Mouse (Mus musculus): ENCODE results near the gene Rfx4. TPM values are rescaled to one million over a fixed set of nuclear protein-coding genes. Genes with fewer than 3 reads are reported as not detected.
A peak's percentile ranks its signal among the peaks of the same experiment; 100 is the strongest.

Gene Rfx4
- total and polyA plus RNA-seq, 2 experiments from 2014 or later, result 10.2 to 15.0 TPM

DNA sequence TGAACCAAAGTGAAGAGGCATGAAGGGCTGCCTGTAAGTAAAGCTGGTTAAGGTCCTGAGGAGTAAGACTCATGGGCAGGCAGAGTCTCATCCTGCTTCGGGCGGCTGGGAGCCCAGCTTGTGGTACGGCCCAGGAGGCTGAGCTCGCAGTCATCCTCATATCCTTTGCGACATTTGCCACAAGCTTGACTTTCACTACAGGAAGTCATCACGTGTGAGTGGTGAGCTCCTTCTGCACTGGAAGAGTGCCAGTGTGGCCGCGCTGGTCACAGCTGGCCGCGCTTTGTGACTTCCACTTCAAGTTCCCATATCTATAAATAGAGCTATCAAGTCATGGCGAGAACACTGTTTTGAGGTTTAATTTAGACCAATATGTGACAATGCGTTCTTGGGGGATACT is 18.7 kb downstream of the Rfx4 start:
- DNase-seq (ENCODE audit: low spot score), result peak; percentile 64
- no peak overlapping the region for H3K9ac ChIP-seq (replicated peaks; ENCODE audit: low read length, poor library complexity, severe bottlenecking)
- H3K4me1 ChIP-seq (ENCODE audit: insufficient read depth, low read length), result no peaks in the 10 kb centered on the region
- no peak overlapping the region for H3K27ac ChIP-seq (ENCODE audit: low read depth, low read length)
- no peak overlapping the region for H3K4me2 ChIP-seq (ENCODE audit: low read depth, low read length, poor library complexity, severe bottlenecking)
- H3K36me3 ChIP-seq (ENCODE audit: insufficient read depth, low read length), result no peaks in the 10 kb centered on the region
- no peak overlapping the region for H3K4me3 ChIP-seq (ENCODE audit: low read depth, low read length)
- TF ChIP-seq CTCF (IDR thresholded peaks at IDR 0.05), result no peak
- ATAC-seq (ENCODE audit: low FRiP score), result no peak
- H3K27me3 ChIP-seq (ENCODE audit: insufficient read depth, low read length), result no peaks in the 10 kb centered on the region
- WGBS, result 75% methylated on average over 12 of the region's 12 CpGs
- H3K9me3 ChIP-seq (ENCODE audit: low read length), result no peaks in the 10 kb centered on the region

DNA sequence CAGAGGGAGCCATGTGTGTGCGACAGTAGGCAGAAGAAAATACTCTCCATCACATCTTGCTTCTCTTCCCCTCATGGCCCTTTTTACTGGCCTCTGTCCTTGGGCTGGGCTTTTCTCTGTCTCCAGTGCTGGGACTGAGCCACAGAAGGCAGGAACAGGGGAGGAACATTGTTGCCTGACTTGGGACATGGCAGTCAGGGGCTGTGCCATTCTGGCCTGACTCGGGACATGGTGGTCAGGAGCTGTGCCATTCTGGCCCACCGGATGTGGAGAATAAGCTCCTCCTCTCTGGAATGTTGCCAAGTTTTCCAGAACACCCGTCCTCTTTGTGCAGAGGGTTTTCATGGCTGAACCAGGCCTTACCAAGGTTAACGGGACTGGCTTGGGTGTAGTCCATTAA is 21.2 kb downstream of the Rfx4 start:
- Histone ChIP-seq H3K4me2 (ENCODE audit: low read depth, low read length, poor library complexity, severe bottlenecking) (no peak overlapping the region), H3K9me3 (ENCODE audit: low read length) (no peaks in the 10 kb centered on the region), H3K4me3 (ENCODE audit: low read depth, low read length) (no peak overlapping the region), H3K9ac (replicated peaks; ENCODE audit: low read length, poor library complexity, severe bottlenecking) (no peak overlapping the region), H3K36me3 (ENCODE audit: insufficient read depth, low read length) (no peaks in the 10 kb centered on the region), H3K27me3 (ENCODE audit: insufficient read depth, low read length) (no peaks in the 10 kb centered on the region), H3K27ac (ENCODE audit: low read depth, low read length) (no peak overlapping the region), H3K4me1 (ENCODE audit: insufficient read depth, low read length) (no peaks in the 10 kb centered on the region)
- DNase-seq (ENCODE audit: low spot score) (peak; percentile 48), ATAC-seq (ENCODE audit: low FRiP score) (peak; percentile 41; the same call in 1 of the 2 replicates)
- no peak for TF ChIP-seq CTCF (IDR thresholded peaks at IDR 0.05)
- 46% methylated on average over 5 of the region's 5 CpGs for WGBS

DNA sequence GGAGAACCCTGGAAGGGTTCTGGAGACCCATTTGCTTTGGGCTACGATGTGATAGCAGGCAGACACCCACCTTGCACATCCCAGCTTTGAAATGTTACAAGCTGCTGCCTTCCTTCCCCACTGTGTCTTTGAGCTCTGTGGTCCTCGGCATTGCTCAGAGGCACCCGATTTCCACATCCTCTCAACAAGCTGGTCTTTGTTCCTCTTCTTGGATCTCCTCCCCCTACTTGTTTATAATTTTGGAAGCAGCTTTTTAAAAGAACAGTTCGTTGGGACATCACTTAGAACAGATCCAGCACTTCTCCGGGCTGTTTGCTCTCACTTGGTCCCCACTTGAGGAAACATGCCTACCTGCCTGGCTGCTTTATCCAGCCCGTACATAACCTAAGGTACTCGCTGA is 22.1 kb downstream of the Rfx4 start:
- WGBS, result 72% methylated on average over 7 of the region's 7 CpGs

DNA sequence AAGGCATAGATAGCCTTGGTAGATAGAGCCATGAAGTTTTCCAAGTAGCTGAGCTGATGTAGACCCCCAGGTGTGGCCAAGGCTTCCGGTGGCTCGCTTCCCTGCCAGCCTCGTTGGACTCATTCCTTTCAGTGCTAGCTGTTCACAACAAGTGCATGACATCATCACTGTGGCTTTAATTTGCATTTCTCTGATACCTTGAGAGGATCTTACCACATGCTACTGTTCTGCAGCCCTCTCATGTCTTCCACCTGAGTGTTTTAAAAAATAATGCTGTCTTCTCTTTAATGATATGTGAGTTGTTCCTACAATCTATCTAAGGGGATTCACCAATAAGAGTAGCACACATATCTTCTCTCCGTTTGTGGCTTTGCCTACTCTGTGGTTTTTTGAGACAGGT is 25.0 kb downstream of the Rfx4 start:
- Histone ChIP-seq H3K27me3 (ENCODE audit: insufficient read depth, low read length) (no peaks in the 10 kb centered on the region), H3K36me3 (ENCODE audit: insufficient read depth, low read length) (no peaks in the 10 kb centered on the region), H3K4me3 (ENCODE audit: low read depth, low read length) (no peak overlapping the region), H3K27ac (ENCODE audit: low read depth, low read length) (no peak overlapping the region), H3K9ac (replicated peaks; ENCODE audit: low read length, poor library complexity, severe bottlenecking) (no peak overlapping the region), H3K4me1 (ENCODE audit: insufficient read depth, low read length) (no peaks in the 10 kb centered on the region), H3K4me2 (ENCODE audit: low read depth, low read length, poor library complexity, severe bottlenecking) (no peak overlapping the region), H3K9me3 (ENCODE audit: low read length) (no peaks in the 10 kb centered on the region)
- 86% methylated on average over 4 of the region's 4 CpGs for WGBS
- DNase-seq (ENCODE audit: low spot score) (no peak), ATAC-seq (ENCODE audit: low FRiP score) (no peak)
- no peak for TF ChIP-seq CTCF (IDR thresholded peaks at IDR 0.05)

More for the DNA sequence above, 22.1 kb downstream of the Rfx4 start:
- H3K9ac ChIP-seq (replicated peaks; ENCODE audit: low read length, poor library complexity, severe bottlenecking), result no peak overlapping the region
- no peaks in the 10 kb centered on the region for H3K27me3 ChIP-seq (ENCODE audit: insufficient read depth, low read length)
- H3K36me3 ChIP-seq (ENCODE audit: insufficient read depth, low read length), result no peaks in the 10 kb centered on the region
- H3K4me2 ChIP-seq (ENCODE audit: low read depth, low read length, poor library complexity, severe bottlenecking), result no peak overlapping the region
- H3K4me3 ChIP-seq (ENCODE audit: low read depth, low read length), result no peak overlapping the region
- no peaks in the 10 kb centered on the region for H3K4me1 ChIP-seq (ENCODE audit: insufficient read depth, low read length)
- H3K27ac ChIP-seq (ENCODE audit: low read depth, low read length), result no peak overlapping the region
- H3K9me3 ChIP-seq (ENCODE audit: low read length), result no peaks in the 10 kb centered on the region
- ATAC-seq (ENCODE audit: low FRiP score) (no peak), DNase-seq (ENCODE audit: low spot score) (no peak)
- no peak for TF ChIP-seq CTCF (IDR thresholded peaks at IDR 0.05)

DNA sequence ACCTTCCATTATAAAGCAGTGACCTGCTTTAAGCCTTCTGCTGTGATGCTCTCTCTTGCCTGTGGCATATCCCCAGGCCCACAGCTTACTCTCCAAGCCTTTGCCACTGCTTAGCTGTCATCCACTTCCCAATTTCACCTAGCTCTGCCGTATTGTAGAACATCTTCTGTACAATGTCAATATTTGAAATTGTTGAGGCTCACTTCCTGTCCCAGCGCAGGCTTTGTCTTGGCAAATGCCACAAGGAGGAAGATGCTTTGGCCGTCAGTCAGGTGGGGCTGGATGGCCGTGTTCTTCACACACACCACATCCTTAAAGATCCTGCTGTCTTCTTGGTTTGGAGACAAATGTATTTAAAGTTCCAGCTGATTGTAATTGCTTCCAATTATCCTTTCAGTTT is 29.5 kb downstream of the Rfx4 start:
- Histone ChIP-seq H3K4me3 (ENCODE audit: low read depth, low read length) (no peak overlapping the region), H3K36me3 (ENCODE audit: insufficient read depth, low read length) (no peaks in the 10 kb centered on the region), H3K27ac (ENCODE audit: low read depth, low read length) (no peak overlapping the region), H3K9me3 (ENCODE audit: low read length) (no peaks in the 10 kb centered on the region), H3K27me3 (ENCODE audit: insufficient read depth, low read length) (no peaks in the 10 kb centered on the region), H3K4me2 (ENCODE audit: low read depth, low read length, poor library complexity, severe bottlenecking) (no peak overlapping the region), H3K4me1 (ENCODE audit: insufficient read depth, low read length) (no peaks in the 10 kb centered on the region), H3K9ac (replicated peaks; ENCODE audit: low read length, poor library complexity, severe bottlenecking) (no peak overlapping the region)
- 85% methylated on average over 4 of the region's 4 CpGs for whole genome bisulfite sequencing
- ATAC-seq (ENCODE audit: low FRiP score), result no peak
- no peak for TF ChIP-seq CTCF (IDR thresholded peaks at IDR 0.05)
- no peak for DNase-seq (ENCODE audit: low spot score)

DNA sequence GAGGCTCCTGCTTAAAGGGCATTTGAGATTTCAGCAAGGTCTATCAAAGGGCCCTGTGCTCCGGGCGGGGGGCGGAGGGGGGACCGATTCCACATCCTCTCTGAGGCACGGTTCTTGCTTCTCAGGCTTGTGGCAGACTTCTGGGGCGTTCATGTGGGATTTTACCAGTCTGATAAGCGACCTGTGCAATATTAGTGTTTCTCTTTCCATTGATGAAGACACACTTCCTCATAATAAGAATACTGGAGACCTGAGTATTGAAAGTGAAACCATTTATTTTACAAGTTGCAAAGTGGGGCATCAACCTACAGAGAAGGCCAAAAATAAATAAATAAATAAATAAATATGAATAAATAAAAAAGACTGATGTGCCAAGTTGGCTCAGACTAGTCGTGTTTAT is 34.5 kb downstream of the Rfx4 start:
- no peaks in the 10 kb centered on the region for H3K36me3 ChIP-seq (ENCODE audit: insufficient read depth, low read length)
- no peak overlapping the region for H3K4me2 ChIP-seq (ENCODE audit: low read depth, low read length, poor library complexity, severe bottlenecking)
- H3K9me3 ChIP-seq (ENCODE audit: low read length), result no peaks in the 10 kb centered on the region
- no peaks in the 10 kb centered on the region for H3K4me1 ChIP-seq (ENCODE audit: insufficient read depth, low read length)
- H3K4me3 ChIP-seq (ENCODE audit: low read depth, low read length), result no peak overlapping the region
- H3K9ac ChIP-seq (replicated peaks; ENCODE audit: low read length, poor library complexity, severe bottlenecking), result no peak overlapping the region
- ATAC-seq (ENCODE audit: low FRiP score) (no peak), DNase-seq (ENCODE audit: low spot score) (no peak)
- no peak for TF ChIP-seq CTCF (IDR thresholded peaks at IDR 0.05)
- H3K27ac ChIP-seq (ENCODE audit: low read depth, low read length), result no peak overlapping the region
- 89% methylated on average over 8 of the region's 8 CpGs for WGBS
- H3K27me3 ChIP-seq (ENCODE audit: insufficient read depth, low read length), result no peaks in the 10 kb centered on the region

All from midbrain, postnatal 0 days (tissue).